Mouse (Mus musculus) left cerebral cortex, postnatal 36 days (tissue): ENCODE data around the gene AC161166.1. TPM values are rescaled to one million over a fixed set of nuclear protein-coding genes. Genes with fewer than 3 reads are reported as not detected.
"Not testable (repeated sequence)": the region's sequence is repeated elsewhere in the genome, so short reads cannot be mapped to it uniquely, and the experiment has no call there.

ENCODE experiments used
- DNase-seq, 2 experiments: peaks; one replicate each; pipeline ENCODE4 v3.0.0; 2021 to 2022; ENCODE audit warnings: low spot score in 2 of 2, mixed read lengths in 1 of 2
- intact Hi-C: fragments of 180-260 bp; cut with DNase I; formaldehyde crosslinking; loops from one replicate; pipeline ENCODE4 v1.15.1; 2025
- total RNA-seq, 2 experiments: library from RNA; stranded (reverse); gene quantifications; 2 replicates each; pipeline ENCODE4 v1.2.3; 2021

The AC161166.1 gene
- total RNA-seq, 2 experiments from 2014 or later: not detected

DNA sequence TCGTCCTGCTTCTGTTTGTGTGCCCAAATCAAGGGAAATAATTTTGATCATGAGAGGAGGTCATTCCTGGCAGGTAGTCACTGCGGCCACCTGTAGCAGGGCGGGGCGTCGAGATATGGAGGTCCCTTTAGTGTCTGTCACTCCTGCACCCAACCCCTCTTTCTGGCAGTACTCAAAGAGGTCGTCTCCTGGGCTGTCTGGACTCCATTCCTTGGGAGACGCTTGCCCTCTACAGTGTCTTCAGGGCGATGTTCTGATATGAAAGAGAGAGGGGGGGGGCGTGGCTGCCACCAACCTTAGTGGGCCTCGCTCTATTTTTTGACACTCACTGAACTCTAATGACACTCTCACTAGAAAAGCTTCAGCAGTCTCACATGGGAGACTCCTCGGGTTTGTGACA is 17.3 kb upstream of the AC161166.1 start:
- no peak for DNase-seq

DNA sequence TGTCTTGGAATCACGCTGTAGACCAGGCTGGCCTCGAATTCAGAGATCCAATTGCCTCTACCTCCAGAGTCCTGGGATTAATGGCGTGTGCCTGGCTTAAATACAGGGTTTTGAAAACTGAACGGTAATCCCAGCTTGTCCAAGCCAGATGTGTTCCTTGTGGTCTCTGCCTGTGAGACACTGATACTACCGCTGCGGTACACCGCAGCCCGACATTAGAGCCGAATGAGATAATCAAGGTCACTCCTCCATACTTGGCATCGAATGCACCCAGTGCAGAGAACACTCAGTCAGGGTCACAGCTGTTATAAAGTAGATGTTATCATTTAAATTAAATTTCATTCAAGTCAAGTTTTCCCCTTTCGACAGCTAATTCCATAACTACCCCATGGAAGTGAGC is 16.6 kb upstream of the AC161166.1 start:
- DNase-seq: no peak
- intact Hi-C loops: no loop called here

More for the DNA sequence above, 17.3 kb upstream of the AC161166.1 start:
- intact Hi-C loops: no loop called here

DNA sequence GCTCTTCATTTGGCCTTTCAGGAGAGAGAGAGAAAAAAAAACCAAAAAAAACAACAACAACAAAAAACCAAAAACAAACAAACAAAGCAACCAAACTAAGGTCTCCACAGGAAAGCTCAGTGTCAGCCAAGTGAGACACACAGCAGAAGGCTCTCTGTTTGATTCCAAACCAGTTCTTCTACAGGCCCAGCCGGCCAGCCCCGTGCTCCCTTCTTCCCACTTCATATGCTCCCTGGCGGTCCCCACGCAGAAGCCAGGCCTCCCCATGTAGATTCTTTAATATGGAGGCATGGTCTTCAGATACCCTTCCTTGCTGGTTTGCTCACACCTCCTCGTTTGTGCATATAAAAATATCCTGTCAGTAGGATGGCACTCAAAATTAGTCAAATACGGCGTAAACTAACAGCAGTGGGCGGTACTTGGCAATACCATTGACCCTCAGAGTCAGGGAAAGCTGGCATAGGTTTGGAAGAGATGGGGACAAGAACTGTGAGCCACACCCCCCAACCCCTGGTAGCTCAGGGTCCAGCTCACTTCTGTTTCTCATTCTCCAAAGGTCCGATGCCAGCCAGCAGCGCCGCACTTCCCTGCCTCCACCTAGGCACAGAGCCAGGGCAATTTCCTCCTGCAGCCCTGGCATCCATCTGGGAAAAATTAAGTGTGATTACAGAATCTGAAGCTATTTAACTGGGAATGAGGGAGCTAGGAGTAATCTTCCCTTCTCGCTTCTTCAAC is 13.6 kb upstream of the AC161166.1 start:
- DNase-seq: no peak
- intact Hi-C loops: no loop called here

DNA sequence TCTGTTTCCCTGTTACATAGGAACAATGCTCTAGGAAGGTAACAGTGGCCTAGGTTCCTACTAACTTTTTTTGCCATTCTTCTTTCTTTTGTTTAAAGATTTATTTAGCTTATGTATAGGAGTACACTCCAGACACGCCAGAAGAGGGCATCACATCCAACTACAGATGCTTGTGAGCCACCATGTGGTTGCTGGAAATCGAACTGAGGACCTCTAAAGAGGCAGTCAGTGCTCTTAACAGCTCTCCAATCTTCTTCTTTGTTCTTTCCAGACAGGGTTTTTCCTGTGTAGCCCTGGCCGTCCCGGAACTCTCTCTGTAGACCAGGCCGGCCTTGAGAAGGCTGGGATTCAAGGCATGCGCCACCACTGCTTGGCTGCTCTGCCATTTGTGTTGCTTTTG is 12.7 kb upstream of the AC161166.1 start:
- no peak for DNase-seq
- intact Hi-C loops: no loop called here

DNA sequence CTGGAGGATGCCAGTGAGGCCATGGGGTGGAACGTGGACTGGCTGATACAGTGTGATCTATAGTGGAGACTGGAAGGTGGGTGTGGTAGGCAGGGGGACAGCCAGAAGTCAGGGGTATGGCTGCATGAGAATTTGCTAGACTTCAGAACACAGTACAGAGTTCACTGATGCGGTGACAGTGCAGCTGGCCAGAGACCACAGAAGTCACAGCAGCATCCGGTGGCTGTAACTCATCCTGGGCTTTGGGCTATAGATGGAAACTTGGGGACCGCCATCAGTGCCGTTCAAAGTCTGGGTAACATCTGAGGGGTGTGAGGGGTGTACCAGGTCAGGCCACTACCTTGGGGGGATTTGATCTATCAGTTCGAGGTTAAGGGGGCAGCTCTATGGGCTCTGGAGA is 11.5 kb upstream of the AC161166.1 start:
- no peak for DNase-seq
- intact Hi-C loops: no loop called here

DNA sequence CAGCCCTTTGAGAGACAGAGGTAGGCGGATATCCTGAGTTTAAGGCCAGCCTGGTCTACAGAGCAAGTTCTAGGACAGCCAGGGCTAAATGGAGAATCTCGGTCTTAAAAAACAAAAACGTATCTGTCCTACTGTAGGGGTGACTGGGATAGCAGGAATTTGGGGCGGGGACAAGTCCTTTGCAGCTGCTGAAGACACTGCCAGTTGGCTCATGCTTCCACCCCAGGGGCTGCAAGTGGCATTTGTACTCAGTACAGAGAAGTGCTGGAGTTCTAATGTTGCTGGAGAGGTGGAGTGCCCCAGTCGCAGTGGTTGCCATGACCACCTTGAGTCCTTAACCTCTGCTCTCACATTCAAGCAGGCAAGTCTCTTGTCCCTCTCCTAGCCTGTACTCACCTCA is 10.6 kb upstream of the AC161166.1 start:
- intact Hi-C loops: no loop called here
- no peak for DNase-seq

DNA sequence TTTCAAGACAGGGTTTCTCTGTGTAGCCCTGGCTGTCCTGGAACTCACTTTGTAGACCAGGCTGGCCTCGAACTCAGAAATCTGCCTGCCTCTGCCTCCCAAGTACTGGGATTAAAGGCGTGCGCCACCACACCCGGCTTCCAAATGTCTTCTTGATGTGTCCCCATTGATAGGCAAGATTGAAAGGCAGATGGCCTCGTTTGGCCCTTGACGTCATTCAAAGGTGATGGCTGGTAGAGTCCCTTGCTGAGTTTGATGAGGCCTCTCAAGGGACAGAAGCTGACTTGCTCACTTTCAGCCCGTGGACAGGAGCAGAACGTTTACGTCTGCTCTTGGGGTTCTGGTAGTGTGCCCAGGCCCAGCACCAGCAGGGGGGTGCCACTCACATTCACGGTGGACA is 7.8 kb upstream of the AC161166.1 start:
- DNase-seq, intact Hi-C loops: not testable (repeated sequence)

DNA sequence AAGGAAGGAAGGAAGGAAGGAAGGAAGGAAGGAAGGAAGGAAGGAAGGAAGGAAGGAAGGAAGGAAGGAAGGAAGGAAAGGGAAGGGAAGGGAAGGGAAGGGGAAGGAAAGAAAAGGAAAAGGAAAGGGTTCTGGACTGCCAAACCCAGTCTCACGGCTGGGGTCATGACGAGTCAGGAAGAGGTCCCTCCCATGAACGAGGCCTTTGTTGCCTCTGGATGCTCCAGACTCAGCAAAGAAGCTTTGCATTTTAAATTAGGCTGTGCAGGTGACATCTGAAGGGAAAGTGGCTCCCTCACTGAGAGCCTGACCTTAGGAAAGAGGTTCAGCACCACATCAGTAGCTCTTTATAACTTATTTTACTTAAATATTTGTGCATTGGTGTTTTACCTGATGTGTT is 6.9 kb upstream of the AC161166.1 start:
- intact Hi-C loops: loop anchor here (5.0 kb wide), 1 partner anchor 47 kb away; no protein-coding TSS in a partner anchor
- DNase-seq: no peak

DNA sequence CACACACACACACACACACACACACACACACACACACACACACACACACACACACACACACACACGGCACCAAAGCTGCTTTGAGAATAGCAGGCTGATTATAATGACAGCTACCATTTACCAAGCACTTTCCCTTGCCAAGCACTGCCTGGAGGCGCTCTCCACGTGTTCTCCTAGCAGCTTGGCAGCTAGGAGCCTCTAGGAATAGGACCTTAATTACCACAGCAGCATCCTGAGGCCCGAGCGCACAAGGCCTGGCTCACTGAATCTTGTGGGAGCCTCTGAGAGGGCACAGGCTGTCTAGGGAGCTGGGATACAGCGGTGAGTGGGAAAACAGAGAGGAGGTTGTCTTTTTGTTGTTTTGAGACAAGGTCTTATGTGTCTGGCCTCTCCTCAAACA is 5.4 kb upstream of the AC161166.1 start:
- DNase-seq: peak; percentile 60 to 62
- intact Hi-C loops: loop anchor here (5.0 kb wide), 1 partner anchor 45 kb away; no protein-coding TSS in a partner anchor

DNA sequence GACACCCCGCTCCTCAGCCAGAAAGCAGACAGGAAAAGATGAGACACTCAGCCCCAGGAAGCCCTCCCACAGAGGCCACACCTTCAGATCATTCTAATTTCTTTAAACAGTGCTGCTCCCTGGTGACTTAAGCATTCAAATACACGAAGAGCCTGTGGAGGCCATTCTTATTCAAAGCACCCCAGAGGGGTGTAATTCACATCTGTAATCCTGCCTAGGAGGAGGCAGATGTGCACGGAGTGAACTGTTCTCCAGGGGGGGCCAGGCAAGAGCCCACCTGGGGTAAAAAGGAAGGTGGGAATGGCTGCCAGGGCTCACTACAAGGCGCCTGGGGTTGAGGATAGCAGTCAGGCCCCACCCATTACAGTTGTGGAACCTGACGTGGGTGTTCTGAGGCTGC is 4.8 kb upstream of the AC161166.1 start:
- intact Hi-C loops: loop anchor here (5.0 kb wide), 1 partner anchor 45 kb away; no protein-coding TSS in a partner anchor

DNA sequence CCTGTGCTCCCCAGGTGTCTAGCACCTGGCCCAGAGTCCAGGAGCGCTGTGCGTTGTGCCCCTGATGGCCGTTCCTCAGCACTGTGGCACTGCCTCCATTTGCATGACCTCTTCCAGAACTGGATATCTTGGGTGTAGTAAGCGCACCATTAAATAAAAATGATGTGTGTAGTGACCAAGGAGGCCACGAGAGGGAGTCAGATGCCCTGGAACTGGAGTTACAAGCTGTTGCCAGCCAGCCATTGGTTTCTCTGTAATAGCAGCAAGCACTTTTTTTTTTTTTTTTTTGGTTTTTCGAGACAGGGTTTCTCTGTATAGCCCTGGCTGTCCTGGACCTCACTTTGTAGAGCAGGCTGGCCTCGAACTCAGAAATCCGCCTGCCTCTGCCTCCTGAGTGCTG is 4.1 kb upstream of the AC161166.1 start:
- DNase-seq: not testable (repeated sequence)
- intact Hi-C loops: loop anchor here (5.0 kb wide), 1 partner anchor 44 kb away; no protein-coding TSS in a partner anchor

More for the DNA sequence above, 4.8 kb upstream of the AC161166.1 start:
- DNase-seq: no peak

DNA sequence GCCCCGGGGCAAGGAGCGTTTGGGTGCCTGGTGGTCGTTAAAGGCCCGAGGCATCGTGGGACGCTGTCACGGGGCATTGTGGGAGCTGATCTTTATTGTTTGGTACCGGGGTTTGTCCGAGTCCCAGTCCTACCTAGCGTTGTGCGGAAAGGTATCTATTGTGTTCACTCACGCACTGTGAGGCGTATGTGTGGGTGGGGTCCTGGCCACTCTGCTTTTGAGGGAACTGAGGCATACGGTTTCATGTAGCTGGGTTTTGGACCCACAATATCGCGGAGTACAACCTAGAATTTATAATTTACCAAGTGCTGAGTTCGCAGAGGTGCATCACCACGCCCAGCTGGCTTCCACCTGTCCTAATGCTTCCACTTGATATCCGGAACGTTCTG is 4.5 kb downstream of the AC161166.1 start:
- intact Hi-C loops: loop anchor here (1.0 to 2.0 kb wide), 2 partner anchors 23 to 26 kb away; partner anchors contain the start of gene Irgq

DNA sequence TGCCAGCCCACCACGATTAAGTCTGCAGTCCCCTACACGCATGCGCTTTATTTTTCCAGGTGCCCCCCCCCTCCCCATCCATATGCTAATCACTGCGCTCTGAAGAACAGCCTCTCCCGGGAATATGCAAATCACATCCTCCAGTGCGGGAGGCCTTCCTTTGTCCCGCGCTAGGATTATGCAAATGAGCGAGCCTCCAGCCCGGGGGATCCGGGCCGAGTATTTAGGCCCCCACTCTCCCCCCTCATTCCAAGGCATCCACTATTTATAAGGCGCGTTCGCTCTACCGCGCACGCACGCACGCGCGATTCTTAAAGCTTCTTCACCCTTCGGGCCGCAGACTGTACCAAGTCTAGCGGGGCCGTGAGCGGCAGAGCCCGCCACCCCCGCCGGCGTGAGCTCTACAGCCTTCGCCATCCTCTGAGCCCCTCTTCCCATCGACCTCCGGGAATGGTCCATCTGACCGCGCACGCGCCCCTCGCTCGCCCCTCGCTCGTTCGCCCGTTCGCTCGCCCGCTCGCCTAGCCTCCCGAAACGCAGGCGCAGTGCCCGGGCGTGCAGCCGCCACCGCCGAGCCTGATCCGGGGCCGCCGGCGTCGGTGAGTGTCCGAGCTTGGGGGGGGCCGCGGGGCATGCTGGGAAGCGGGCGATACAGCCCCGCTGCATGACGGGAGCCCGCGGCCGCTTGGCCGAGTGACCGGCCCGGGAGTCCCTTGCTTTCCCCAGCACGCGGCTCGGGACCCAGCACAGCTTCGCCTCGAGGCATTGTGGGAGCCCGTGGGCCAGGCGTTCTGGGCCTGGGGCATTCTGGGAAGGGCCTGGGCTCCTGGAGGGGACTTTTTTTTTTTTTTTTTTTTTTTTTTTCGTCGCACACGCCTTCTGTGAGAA is 5.2 kb downstream of the AC161166.1 start, which contains the start of gene Zfp428:
TSS of gene Zfp428 (plus strand) at position 169 of the 888 bp plus-strand sequence.
- intact Hi-C loops: loop anchor here (1.0 to 2.0 kb wide), 2 partner anchors 24 to 26 kb away; partner anchors contain the start of gene Irgq
- DNase-seq: peak; percentile 87 to 88

More for the DNA sequence above, 4.5 kb downstream of the AC161166.1 start:
- no peak for DNase-seq

DNA sequence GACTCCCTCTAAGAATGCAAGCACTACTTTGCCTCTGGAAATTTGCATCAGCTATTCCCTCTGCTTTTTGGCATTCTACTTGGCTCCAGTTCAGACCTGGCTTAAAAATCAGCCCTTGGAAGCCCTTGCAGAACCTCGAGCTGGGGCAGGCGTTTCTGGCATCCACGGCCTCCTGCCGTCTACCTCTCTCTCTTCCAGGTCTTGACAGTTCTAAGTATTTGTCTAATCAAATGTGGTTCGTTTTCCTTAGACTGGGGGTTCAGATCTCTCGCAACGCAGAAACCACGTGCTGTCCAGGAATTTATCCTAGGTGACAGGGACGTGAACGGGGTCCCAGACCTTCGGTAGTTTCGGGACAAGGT is 5.8 kb downstream of the AC161166.1 start:
- intact Hi-C loops: loop anchor here (2.0 kb wide), 1 partner anchor 24 kb away; the partner anchor contains the start of gene Irgq
- DNase-seq: peak in 1 of 2 experiments; percentile 71

DNA sequence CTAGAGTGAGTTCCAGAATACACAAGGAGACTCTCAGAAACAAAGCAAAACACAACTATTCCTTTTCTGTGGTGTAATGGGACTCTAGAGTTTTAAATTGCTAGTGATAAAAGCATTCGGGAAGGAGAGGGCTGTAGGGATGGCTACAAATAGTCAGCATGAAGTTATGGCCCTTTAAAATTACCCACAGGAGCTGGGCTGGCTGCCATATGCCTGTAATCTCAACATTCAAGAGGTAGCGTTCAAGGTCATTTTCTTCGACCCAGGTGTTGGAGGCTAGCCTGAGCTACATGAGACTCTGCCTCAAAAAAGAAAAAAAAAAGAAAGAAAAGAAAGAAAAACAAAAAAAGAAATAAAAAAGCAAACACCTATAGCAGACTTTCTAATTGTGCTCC is 6.2 kb downstream of the AC161166.1 start:
- DNase-seq: no peak
- intact Hi-C loops: loop anchor here (2.0 kb wide), 1 partner anchor 25 kb away; the partner anchor contains the start of gene Irgq

DNA sequence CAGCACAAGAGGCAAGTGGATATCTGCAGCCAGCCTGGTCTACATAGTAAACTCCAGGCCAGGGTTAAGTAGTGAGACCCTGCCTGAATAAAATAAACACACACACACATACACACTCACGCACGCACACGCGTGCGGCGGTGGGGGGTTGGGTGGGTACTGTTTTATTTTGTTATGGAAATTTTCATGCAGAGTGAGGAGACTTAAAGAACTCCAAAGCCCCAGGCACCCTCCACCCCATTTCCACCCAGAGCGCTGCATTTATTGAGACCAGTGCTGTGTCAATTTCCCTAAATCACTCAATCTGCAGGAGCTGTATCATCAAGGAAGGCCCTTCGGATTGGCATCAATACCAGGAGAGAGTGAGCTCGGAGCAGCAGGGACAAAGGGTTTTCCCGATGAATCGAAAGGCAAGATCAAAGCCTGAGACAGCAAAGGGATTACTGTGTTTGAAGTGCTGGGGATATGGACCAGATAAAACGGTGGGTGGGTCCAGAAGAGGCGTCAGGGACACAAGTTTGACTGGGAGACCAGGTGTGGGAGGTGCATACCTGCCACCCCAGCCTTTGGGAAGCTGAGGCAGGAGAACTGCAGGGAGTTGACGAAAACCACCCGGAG is 6.7 kb downstream of the AC161166.1 start:
- intact Hi-C loops: loop anchor here (2.0 kb wide), 1 partner anchor 25 kb away; the partner anchor contains the start of gene Irgq
- DNase-seq: no peak

DNA sequence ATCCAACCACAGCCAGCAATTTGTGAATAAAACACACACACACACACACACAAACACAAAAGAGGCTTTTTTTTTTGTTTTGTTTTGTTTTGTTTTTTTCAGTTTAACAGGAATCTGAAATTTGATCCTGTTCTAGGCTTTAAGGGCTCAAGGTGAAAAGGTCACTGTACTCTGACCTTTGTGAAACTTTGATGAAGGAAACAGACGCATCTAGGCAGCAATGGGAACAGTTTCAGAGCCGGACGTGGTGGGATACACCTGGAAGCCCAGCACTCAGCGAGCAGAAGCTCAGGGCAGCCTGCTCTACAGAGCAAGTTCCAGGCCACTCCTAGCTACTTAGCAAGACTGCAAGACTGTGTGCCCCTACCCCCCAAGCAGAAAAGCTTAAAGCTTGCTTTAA is 7.4 kb downstream of the AC161166.1 start:
- no peak for DNase-seq
- intact Hi-C loops: no loop called here

DNA sequence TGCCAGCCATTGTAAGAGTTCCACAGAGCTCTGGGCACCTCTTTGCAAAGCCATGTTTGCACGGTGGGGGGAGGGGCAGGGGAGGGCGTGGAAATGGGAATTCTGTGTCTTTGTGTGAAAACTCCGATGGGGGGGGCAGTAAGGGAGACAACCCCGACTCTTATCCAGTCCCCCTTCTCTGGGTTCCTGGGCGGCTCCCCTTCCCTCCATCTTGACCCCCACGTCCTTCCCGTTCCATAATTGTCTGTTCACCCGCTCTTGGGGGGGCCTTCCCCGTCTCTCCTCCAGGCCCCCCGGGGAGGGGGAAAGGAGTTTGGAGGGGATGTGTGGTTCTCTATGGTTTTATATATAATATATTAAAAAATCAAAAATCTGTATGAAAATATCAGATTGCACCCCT is 8.3 kb downstream of the AC161166.1 start:
- intact Hi-C loops: no loop called here
- DNase-seq: no peak

DNA sequence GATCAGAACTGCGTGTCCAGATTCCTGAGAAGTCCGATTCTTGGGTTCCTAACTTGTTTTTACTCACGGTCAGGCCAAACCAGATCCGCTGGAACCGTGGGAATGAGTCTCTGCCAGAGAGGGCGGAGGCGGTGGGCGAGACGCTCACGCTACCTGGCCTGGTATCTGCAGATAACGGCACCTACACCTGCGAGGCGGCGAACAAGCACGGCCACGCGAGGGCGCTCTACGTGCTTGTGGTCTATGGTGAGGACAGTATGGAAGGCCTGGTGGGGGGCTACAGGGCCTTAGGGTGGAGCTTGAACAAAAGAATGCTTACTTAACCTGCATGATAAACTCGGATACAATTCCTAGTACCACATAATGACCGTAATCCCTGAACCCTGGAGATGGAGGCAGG is 10.8 kb downstream of the AC161166.1 start:
- intact Hi-C loops: no loop called here
- DNase-seq: no peak

DNA sequence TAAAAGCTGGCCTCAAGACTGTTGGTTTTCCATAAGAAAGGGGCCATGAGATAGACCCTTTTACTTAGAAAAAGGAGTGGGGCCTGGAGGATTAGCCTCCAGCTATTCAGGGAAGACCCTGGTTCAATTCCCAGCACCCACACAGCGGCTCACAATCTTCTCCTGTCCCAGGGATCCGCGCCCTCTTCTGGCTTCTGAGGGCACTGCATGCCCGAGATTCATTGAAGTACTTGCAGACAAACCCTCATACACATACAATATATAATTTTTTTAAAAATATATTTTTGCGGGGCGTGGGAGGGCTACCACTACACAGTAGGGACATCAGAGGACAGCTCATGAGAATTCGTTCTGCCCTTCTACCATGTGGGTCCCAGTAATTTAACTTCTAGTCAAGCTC is 11.3 kb downstream of the AC161166.1 start:
- no peak for DNase-seq
- intact Hi-C loops: no loop called here
